Mouse (Mus musculus): Measurements from ENCODE around the gene Rpl3l.

GRCm38 (mm10) chr17:24743896-24744295 is 16.3 kb downstream of the Rpl3l start:
- TF ChIP-seq CTCF (IDR thresholded peaks at IDR 0.05 in 2 of 3, conservative IDR thresholded peaks at IDR 0.05 in 1 of 3; ENCODE audit: control insufficient read depth in 1 of 3, insufficient read depth in 1 of 3, low read depth in 2 of 3, low read length in 3 of 3, poor library complexity in 1 of 3, severe bottlenecking in 1 of 3) (no peak), ZMIZ1 (IDR thresholded peaks at IDR 0.05; ENCODE audit: low read depth, low read length) (no peak), TAL1 (IDR thresholded peaks at IDR 0.05; ENCODE audit: low read length) (no peak), E2F4 (IDR thresholded peaks at IDR 0.05; ENCODE audit: borderline replicate concordance, low read depth, low read length) (no peak)

All from MEL (cell line).